In the genomic region with DNA sequence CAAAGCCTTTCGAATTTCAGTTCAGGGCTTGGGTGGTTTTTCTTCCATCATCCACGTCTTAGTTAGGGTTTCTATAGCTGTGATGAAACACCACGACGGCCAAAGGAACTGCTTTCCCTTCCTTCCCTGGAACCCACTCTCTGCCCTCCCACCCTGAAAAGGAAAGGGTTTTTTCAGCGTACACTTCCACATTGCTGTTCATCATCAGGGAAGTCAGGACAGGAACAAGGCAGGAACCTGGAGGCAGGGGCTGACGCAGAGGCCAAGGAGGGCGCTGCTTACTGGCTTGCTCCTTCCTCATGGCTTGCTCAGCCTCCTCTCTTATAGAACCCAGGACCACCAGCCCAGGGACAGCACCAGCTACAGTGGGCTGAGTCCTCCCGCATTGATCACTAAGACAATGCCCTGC, we compare ENCODE assay signal across 8 mouse cellular contexts. TPM values are rescaled to one million over a fixed set of nuclear protein-coding genes. Genes with fewer than 3 reads are reported as not detected.
A peak's percentile ranks its signal among the peaks of the same experiment; 100 is the strongest.
DNase-seq lines count a peak whose midpoint lies in the region; ATAC-seq and TF ChIP-seq lines count a peak whose summit lies in the region.

No protein-coding gene starts in this region.

- H3K27ac ChIP-seq in forebrain, embryonic 12.5 days = peak overlapping the region; percentile 42; the same call in 1 of the 2 replicates
- H3K27ac ChIP-seq in kidney, embryonic 16.5 days (ENCODE audit: low read length) = no peak overlapping the region
- 0 out of 2 replicates have a peak overlapping the region, but pooled peaks have one; percentile 50 for H3K27ac ChIP-seq in midbrain, embryonic 12.5 days (replicated peaks)

- TF ChIP-seq CTCF in lung, adult 2 months (IDR thresholded peaks at IDR 0.05; ENCODE audit: insufficient read depth, low read length) = no peak

- peak overlapping the region; percentile 45 for H3K4me2 ChIP-seq in forebrain, embryonic 12.5 days
- H3K4me2 ChIP-seq in kidney, embryonic 16.5 days (replicated peaks; ENCODE audit: low read depth, low read length) = peak overlapping the region; percentile 49
- peak overlapping the region; percentile 43 for H3K4me2 ChIP-seq in midbrain, embryonic 12.5 days (replicated peaks)

- no peaks in the 10 kb centered on the region for H3K36me3 ChIP-seq in forebrain, embryonic 12.5 days (replicated peaks)
- no peaks in the 10 kb centered on the region for H3K36me3 ChIP-seq in kidney, embryonic 16.5 days (ENCODE audit: insufficient read depth, low read length)
- no peaks in the 10 kb centered on the region for H3K36me3 ChIP-seq in midbrain, embryonic 12.5 days

- no peak for DNase-seq in lung, adult 2 months
- DNase-seq in lung, adult 18-20 months = no peak
- no peak for DNase-seq in ovary, postnatal 10 days (ENCODE audit: low spot score)
- no peak for DNase-seq in left cerebral cortex, postnatal 10 days (ENCODE audit: extremely low spot score in 1 of 2, low spot score in 2 of 2)
- no peak for DNase-seq in cerebellum, adult 11 months

- no peaks in the 10 kb centered on the region for H3K9me3 ChIP-seq in forebrain, embryonic 12.5 days
- no peaks in the 10 kb centered on the region for H3K9me3 ChIP-seq in kidney, embryonic 16.5 days (ENCODE audit: low read length)
- H3K9me3 ChIP-seq in midbrain, embryonic 12.5 days = no peaks in the 10 kb centered on the region

- no peaks in the 10 kb centered on the region; the same call in 1 of the 2 replicates for H3K27me3 ChIP-seq in forebrain, embryonic 12.5 days
- H3K27me3 ChIP-seq in kidney, embryonic 16.5 days (ENCODE audit: insufficient read depth, low read length) = no peaks in the 10 kb centered on the region
- H3K27me3 ChIP-seq in midbrain, embryonic 12.5 days = no peaks in the 10 kb centered on the region; the same call in 1 of the 2 replicates

- no peaks in the 10 kb centered on the region for H3K4me1 ChIP-seq in lung, adult 2 months (ENCODE audit: control insufficient read depth, insufficient read depth, low read length)
- peaks cover 10% of the 10 kb centered on the region for H3K4me1 ChIP-seq in forebrain, embryonic 12.5 days
- H3K4me1 ChIP-seq in kidney, embryonic 16.5 days (ENCODE audit: insufficient read depth, low read length) = peaks cover 6% of the 10 kb centered on the region; the same call in 1 of the 2 replicates
- peaks cover 7% of the 10 kb centered on the region; the same call in 1 of the 2 replicates for H3K4me1 ChIP-seq in midbrain, embryonic 12.5 days

- intact Hi-C loops in left cerebral cortex, postnatal 10 days (cut with DNase I) = no loop called here

- 27% methylated on average over 8 of the region's 8 CpGs for WGBS in lung, adult 2 months
- 65% methylated on average over 8 of the region's 8 CpGs for WGBS in forebrain, embryonic 12.5 days
- 55% methylated on average over 8 of the region's 8 CpGs for WGBS in kidney, embryonic 16.5 days
- 59% methylated on average over 8 of the region's 8 CpGs for WGBS in midbrain, embryonic 12.5 days

- H3K4me3 ChIP-seq in lung, adult 2 months (replicated peaks; ENCODE audit: extremely low read depth, low read depth, low read length) = peak overlapping the region; percentile 59
- peak overlapping the region; percentile 25 for H3K4me3 ChIP-seq in forebrain, embryonic 12.5 days (replicated peaks)
- peak overlapping the region; percentile 30 for H3K4me3 ChIP-seq in kidney, embryonic 16.5 days (ENCODE audit: low read length)
- H3K4me3 ChIP-seq in midbrain, embryonic 12.5 days = peak overlapping the region; percentile 25

- peak; percentile 32; the same call in 1 of the 2 replicates for ATAC-seq in forebrain, embryonic 12.5 days (ENCODE audit: low FRiP score)
- ATAC-seq in kidney, embryonic 16.5 days (ENCODE audit: low FRiP score, low TSS enrichment) = peak; percentile 29; the same call in 1 of the 2 replicates
- ATAC-seq in midbrain, embryonic 12.5 days (ENCODE audit: low FRiP score, low read depth) = peak; percentile 34; the same call in 1 of the 2 replicates

- no peak for TF ChIP-seq POLR2A in lung, adult 2 months (IDR thresholded peaks at IDR 0.05; ENCODE audit: borderline replicate concordance, extremely low read depth, low read depth, low read length)

- peak overlapping the region; percentile 29; the same call in 1 of the 2 replicates for H3K9ac ChIP-seq in forebrain, embryonic 12.5 days
- peak overlapping the region; percentile 60 for H3K9ac ChIP-seq in kidney, embryonic 16.5 days (replicated peaks; ENCODE audit: low read length)
- peak overlapping the region; percentile 45; the same call in 1 of the 2 replicates for H3K9ac ChIP-seq in midbrain, embryonic 12.5 days (replicated peaks)

RNA-seq across cellular contexts. Expression of a gene that starts 14.8 kb away (rescaled TPM):
- 20.4 and 30.9 TPM in 2 replicates for polyA plus RNA-seq in lung, adult 2 months (2012; rRNA removed)
- polyA plus RNA-seq in forebrain, embryonic 12.5 days (2016; fragmentation: Nextera tagmentation; extraction: Ambion mirVana) = 0.49 and 0.50 TPM in 2 replicates
- polyA plus RNA-seq in kidney, embryonic 16.5 days (2015; fragmentation: Nextera tagmentation; extraction: Ambion mirVana) = 0.54 and 6.7 TPM in 2 replicates
- 0.51 and 0.57 TPM in 2 replicates for polyA plus RNA-seq in midbrain, embryonic 12.5 days (2016; fragmentation: Nextera tagmentation; extraction: Ambion mirVana)
- under 1 TPM in 1 of 2 experiments, not detected in 1; 0.53 TPM for total RNA-seq in left cerebral cortex, postnatal 10 days (2021)

RNA-seq across cellular contexts. Expression of a gene that starts 30.0 kb away (rescaled TPM):
- polyA plus RNA-seq in lung, adult 2 months (2012; rRNA removed) = not detected in 2 replicates
- not detected in 2 replicates for polyA plus RNA-seq in forebrain, embryonic 12.5 days (2016; fragmentation: Nextera tagmentation; extraction: Ambion mirVana)
- polyA plus RNA-seq in kidney, embryonic 16.5 days (2015; fragmentation: Nextera tagmentation; extraction: Ambion mirVana) = not detected in 2 replicates
- not detected in 2 replicates for polyA plus RNA-seq in midbrain, embryonic 12.5 days (2016; fragmentation: Nextera tagmentation; extraction: Ambion mirVana)
- not detected for total RNA-seq in left cerebral cortex, postnatal 10 days (2021)

RNA-seq across cellular contexts. Expression of a gene that starts 30.1 kb away (rescaled TPM):
- 63.2 and 64.6 TPM in 2 replicates for polyA plus RNA-seq in lung, adult 2 months (2012; rRNA removed)
- polyA plus RNA-seq in forebrain, embryonic 12.5 days (2016; fragmentation: Nextera tagmentation; extraction: Ambion mirVana) = 141 and 144 TPM in 2 replicates
- 147 and 149 TPM in 2 replicates for polyA plus RNA-seq in kidney, embryonic 16.5 days (2015; fragmentation: Nextera tagmentation; extraction: Ambion mirVana)
- 118 and 130 TPM in 2 replicates for polyA plus RNA-seq in midbrain, embryonic 12.5 days (2016; fragmentation: Nextera tagmentation; extraction: Ambion mirVana)
- 10 to 100 TPM; 47.3 to 59.1 TPM for total RNA-seq in left cerebral cortex, postnatal 10 days (2021)

RNA-seq across cellular contexts. Expression of a gene that starts 34.9 kb away (rescaled TPM):
- 1.7 and 2.5 TPM in 2 replicates for polyA plus RNA-seq in lung, adult 2 months (2012; rRNA removed)
- polyA plus RNA-seq in forebrain, embryonic 12.5 days (2016; fragmentation: Nextera tagmentation; extraction: Ambion mirVana) = 0.56 and 0.60 TPM in 2 replicates
- polyA plus RNA-seq in kidney, embryonic 16.5 days (2015; fragmentation: Nextera tagmentation; extraction: Ambion mirVana) = 0.08 and 0.26 TPM in 2 replicates
- 0.51 and 0.59 TPM in 2 replicates for polyA plus RNA-seq in midbrain, embryonic 12.5 days (2016; fragmentation: Nextera tagmentation; extraction: Ambion mirVana)
- 1 to 10 TPM in 1 of 2 experiments, under 1 TPM in 1; 0.88 to 1.1 TPM for total RNA-seq in left cerebral cortex, postnatal 10 days (2021)

RNA-seq across cellular contexts. Expression of a gene that starts 56.1 kb away (rescaled TPM):
- polyA plus RNA-seq in lung, adult 2 months (2012; rRNA removed) = 1.6 and 2.0 TPM in 2 replicates
- polyA plus RNA-seq in forebrain, embryonic 12.5 days (2016; fragmentation: Nextera tagmentation; extraction: Ambion mirVana) = 0.15 and 0.73 TPM in 2 replicates
- polyA plus RNA-seq in kidney, embryonic 16.5 days (2015; fragmentation: Nextera tagmentation; extraction: Ambion mirVana) = 9.4 and 10.0 TPM in 2 replicates
- 0.18 and 0.41 TPM in 2 replicates for polyA plus RNA-seq in midbrain, embryonic 12.5 days (2016; fragmentation: Nextera tagmentation; extraction: Ambion mirVana)
- total RNA-seq in left cerebral cortex, postnatal 10 days (2021) = 1 to 10 TPM in 1 of 2 experiments, under 1 TPM in 1; 0.67 to 1.3 TPM
